Mouse (Mus musculus) A20 (cell line): ENCODE measurements around the gene Cap1.
A peak's percentile ranks its signal among the peaks of the same experiment; 100 is the strongest.
"Not testable (repeated sequence)": the region's sequence is repeated elsewhere in the genome, so short reads cannot be mapped to it uniquely, and the experiment has no call there.

Source experiments
- DNase-seq: peaks from one replicate; pipeline ENCODE4 v3.0.0-alpha.2; 2011; ENCODE audit warnings: low read depth, low spot score

Gene Cap1

DNA sequence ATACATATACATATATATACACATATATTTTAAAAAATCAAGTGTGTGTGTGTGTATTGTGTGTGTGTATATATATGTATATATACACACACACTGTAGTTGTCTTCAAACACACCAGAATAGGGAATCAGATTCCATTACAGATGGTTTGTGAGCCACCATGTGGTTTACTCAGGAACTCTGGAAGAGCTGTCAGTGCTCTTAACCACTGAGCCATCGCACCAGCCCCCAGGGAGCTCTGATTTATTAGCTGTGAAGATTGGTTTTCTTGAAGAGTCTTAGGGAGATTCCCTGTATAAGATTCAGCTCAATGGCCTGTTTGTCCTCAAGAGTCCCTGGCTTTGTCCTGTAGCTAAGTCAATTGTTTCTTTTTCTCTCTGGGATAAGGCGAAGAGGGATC, 47.9 kb downstream of the Cap1 start:
- DNase-seq: no peak

DNA sequence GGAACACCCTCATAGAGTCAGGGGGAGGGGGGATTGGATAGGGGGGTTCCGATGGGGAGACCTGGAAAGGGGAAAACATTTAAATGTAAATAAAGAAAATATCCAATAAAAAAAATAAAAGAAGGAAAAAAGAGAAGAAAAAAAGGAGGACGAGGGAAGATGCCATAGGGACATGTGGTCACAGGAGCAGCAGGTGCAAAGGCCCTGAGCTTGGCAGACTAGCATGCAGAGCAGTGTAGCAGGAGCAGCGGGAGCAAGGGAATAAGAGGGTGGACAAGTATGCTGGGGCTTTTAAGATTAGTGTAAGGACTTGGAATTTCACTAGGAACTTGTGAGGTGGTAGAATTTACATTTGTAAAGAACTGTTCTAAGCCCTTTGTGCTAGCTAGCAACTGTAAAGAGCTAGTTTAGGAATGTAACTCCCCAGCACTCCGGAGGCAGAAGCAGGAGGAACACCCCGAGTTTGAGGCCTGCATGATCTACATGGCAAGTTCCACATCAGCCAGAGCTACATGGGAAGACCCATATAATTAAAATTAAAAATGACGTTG, 48.6 kb downstream of the Cap1 start:
- DNase-seq: no peak

DNA sequence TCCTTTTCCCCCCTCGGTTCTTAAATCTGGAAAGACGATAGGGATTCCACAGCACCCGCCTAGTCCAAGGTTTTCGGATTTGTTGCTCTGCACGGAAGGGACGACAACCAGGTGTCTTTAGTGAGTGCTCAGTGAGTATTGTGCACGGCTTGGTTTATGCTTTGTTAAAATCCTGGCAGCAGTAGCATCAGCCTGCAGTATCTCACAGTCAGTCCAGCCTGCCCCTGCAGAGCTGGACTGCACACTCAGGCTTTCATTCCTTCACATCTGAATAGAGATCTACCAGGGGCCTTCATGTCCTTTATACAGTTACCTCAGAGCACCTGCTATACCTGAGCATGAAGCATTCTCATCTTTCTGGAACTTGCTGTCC, 49.5 kb downstream of the Cap1 start:
- DNase-seq: no peak

DNA sequence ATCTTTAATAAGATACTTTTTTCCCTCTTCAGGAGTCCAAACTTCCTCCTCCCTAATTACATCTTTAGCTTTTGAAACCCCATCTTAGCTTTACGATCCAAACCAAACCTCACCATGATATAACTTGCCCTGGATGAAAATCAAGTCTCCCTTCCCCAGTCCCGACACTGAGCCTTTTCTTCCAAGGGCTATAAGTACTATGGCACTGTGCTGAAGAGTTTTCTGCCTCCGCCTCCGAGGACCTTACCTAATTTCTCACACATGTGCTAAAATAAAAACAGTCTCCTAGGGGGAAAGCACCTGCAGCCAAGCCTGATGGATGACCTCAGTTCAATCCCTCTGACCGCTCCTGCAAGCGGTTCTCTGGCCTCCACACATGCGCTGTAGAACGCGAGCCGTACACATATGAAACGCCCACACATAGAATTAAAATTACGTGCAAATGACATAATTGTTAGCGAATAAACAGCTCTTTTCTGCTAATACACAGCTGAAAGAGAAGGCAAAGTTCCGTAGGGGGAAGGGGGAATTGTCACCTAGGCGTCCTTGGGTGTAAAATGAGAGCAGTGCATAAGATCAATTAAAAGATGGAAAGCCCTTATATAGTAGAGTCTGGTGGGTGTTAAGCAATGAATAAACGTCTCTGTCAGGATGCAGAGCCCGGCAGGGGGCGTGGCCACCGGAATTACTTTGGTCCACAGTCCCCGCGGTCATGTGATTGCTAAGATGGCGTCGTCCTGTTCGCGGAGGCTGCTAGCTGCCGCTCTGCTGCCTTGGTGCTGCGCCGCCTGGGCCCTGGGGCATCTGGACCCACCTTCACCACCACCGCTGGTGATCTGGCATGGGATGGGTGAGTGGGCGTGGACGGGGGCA, 50.1 kb downstream of the Cap1 start, which contains the start of gene Ppt1:
Gene Ppt1 (plus strand): TSS at position 713 of the 873 bp plus-strand sequence.
- DNase-seq: peak; percentile 91

DNA sequence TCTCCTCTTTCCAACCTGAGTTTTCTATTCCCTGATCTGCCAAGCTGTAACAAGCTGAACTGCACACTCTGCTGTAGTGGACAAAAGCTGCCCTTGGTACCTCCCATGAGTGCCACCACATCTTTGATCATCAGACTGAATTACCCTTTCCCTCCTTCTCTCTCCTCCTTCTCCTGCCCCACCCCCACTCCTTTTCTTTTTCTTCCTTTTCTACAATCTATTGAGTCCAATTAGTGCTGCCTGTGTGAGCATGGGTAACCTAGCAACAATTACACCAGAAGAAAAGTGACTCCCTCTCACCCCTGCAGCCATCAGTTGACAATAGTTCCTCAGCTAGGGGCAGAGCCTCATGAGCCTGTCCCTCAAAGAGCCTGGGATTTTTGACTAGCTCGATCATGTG, 54.0 kb downstream of the Cap1 start:
- DNase-seq: no peak

DNA sequence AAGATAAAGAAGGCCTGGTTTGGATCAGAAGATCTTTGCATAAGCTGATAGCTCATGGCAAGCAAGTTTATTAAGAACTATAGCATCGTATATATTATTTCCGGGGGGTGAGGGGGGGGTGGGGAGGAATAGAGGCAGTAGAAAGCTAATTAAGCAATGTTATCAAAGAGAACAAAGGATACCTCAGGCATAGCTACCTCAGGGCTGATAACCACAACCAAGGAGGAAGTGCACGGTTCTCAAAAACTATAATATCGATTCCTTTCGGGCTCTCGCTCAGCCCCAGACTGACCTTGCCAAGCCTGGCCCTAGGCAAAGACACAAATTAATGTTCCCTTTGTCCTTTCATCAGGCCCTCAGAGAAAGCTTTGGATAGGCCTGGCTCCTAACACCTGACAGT, 56.5 kb downstream of the Cap1 start:
- no peak for DNase-seq

DNA sequence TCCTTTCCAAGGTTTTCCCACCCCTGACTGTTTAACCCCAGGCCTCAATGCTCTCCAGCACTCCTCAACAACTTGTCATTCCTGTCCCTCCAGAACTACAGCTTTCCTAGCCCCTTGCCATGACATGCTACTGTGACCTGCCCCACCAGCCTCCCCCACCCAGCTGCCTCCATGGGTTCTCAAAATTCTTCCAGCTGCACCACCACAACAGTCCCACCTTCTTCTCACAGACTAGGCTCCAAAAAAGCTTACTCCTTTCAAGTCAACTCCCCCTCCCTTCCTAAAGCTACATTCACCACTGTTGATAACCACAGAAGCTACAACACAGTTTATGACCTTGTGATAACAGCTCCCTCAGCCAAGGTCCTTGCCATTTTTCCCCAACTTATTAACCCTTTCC, 58.2 kb downstream of the Cap1 start:
- no peak for DNase-seq

DNA sequence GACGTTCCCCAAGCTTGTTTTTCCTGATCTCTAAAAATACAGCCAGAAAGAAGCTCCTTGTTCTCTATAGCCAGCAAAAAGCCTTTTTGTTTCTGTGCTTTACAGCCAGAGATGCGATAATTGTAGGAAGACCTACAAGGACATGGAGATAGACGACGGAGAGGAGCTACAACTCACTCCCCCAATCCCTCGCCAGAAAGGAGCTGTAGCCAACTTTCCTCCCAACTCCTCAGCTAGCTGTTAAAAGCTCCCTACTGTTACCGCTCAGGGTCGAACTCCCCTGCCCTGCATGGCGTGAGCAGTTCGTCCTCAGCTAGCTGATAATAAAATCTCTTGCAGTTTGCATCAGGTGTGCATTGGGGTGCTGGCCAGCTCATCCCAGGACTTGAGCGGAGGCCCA, 64.9 kb downstream of the Cap1 start:
- not testable (repeated sequence) for DNase-seq

DNA sequence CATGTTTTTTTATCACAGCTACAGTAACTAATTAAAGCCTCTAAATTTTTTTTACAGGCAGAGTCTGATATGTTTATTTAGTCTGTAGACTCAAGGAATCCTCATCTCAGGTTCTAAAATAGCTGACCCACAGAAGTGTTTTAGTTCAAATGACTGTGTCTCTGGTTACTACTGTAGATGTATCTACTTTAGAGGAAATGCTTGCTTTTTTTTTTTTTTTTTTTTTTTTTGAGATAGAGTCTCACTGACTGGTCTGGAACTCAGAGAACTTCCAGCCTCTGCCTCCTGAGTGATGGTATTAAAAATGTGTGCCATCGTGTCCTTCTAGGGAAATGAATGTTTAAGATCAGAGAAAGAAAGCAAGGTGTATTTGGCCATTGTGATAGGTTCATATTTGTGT, 69.7 kb downstream of the Cap1 start:
- no peak for DNase-seq

DNA sequence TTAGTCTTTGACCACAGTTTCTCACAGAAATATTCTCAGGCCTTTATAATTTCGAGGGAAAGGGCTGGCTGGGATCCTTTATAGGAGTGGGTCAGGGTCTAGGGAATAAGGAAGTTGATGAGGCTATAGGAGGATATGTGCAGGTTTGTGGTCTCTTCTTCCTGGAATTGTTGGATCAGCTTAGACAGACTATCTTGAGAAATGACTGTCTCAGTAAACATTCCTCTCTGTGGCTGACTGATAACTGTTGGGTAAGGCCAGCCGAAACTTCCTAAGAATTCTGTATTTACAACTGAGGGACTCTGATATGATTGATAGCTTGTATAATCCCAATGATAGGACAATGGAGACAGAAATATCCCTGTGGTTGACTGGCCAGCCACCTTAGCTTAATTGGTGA, 74.0 kb downstream of the Cap1 start:
- no peak for DNase-seq

DNA sequence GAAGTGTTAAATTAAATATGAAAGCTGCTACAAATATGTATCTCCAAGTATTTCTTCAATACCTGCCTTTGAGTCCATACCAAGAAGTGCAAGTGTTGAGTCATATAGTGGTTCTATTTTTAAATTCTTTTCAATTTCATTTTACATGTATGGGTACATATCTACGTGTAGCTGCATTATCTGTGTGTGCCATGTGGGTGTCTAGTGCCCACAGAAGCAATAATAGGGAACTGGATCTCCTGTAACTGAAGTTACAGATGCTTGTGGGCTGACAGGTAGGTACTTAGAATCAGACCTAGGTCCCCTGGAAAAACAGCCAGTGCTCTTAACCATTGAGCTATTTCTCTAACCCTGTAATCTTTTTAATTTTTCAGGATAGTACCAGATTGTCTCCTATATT, 74.7 kb downstream of the Cap1 start:
- no peak for DNase-seq
